Mouse (Mus musculus): ENCODE measurements around the gene Map3k7cl.

Gene Map3k7cl

GRCm38 (mm10) chr16:87644111-87644770, 91.1 kb downstream of the Map3k7cl start:
- no peak for DNase-seq
